Mouse (Mus musculus) testis, adult 2 months (tissue): ENCODE data around the gene Adam33.

Source experiments
- CTCF ChIP-seq: fragments of 200-500 bp; IDR thresholded peaks from 2 replicates; pipeline ENCODE4 v1.5.1; 2012; ENCODE audit warnings: low read depth, mild to moderate bottlenecking, inconsistent platforms, low read length, moderate library complexity; ENCODE audit not compliant: control insufficient read depth, insufficient read depth, insufficient replicate concordance
- POLR2A ChIP-seq: fragments of 200-500 bp; IDR thresholded peaks from 2 replicates; pipeline ENCODE4 v1.6.1; 2012; ENCODE audit warnings: low read depth, mild to moderate bottlenecking, inconsistent platforms, low read length, moderate library complexity; ENCODE audit not compliant: control insufficient read depth

DNA sequence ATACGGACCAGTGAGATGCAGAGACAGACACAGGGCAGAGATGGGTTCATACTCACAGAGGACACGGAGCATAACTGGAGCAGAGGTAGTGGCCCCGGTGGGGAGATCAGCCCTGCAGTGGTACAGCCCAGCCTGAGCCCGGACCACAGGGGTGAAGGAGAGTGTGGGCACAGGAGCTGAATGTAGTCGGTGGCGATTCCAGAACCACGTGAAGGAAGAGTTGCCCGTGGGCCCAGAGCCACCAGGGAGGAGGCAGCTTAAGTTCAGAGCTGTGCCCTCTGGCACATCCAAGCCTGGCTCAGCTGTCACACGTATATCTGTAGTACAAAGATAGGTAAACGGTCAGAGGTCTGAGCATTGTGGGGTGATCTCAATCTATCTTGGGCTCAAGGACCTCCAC lies 8.9 kb upstream of the Adam33 start:
- TF ChIP-seq CTCF (no peak), POLR2A (no peak)
